Mouse (Mus musculus) adrenal gland (tissue): ENCODE data around the gene Smagp.

ENCODE experiments used
- intact Hi-C: fragments of 180-260 bp; cut with DNase I; formaldehyde crosslinking; loops from one replicate; pipeline ENCODE4 v1.15.1; 2025
- long read RNA-seq, 2 experiments: library from polyadenylated mRNA; unstranded; transcript quantifications; one replicate each; pipeline ENCODE4 v2.0.0; 2020; ENCODE audit warnings: borderline replicate concordance in 1 of 2; ENCODE audit not compliant: insufficient replicate concordance in 1 of 2

Gene Smagp
- long read RNA-seq, experiment 1, transcript Smagp-202 (4 exons, 920 nt): major isoform, 8 of 15 reads
- long read RNA-seq, experiment 1, transcript Smagp-201 (4 exons, 1,135 nt): minor isoform, 6 of 15 reads
- long read RNA-seq, experiment 1, partial matches to known transcripts: 0 of 15 reads
- long read RNA-seq, experiment 1, other reads (novel, unspliced or antisense): 0 of 15 reads
- long read RNA-seq, experiment 2, transcript Smagp-201 (4 exons, 1,135 nt): minor isoform, 12 of 40 reads
- long read RNA-seq, experiment 2, transcript Smagp-202 (4 exons, 920 nt): major isoform, 26 of 40 reads
- long read RNA-seq, experiment 2, partial matches to known transcripts: 2 of 40 reads
- long read RNA-seq, experiment 2, other reads (novel, unspliced or antisense): 0 of 40 reads

DNA sequence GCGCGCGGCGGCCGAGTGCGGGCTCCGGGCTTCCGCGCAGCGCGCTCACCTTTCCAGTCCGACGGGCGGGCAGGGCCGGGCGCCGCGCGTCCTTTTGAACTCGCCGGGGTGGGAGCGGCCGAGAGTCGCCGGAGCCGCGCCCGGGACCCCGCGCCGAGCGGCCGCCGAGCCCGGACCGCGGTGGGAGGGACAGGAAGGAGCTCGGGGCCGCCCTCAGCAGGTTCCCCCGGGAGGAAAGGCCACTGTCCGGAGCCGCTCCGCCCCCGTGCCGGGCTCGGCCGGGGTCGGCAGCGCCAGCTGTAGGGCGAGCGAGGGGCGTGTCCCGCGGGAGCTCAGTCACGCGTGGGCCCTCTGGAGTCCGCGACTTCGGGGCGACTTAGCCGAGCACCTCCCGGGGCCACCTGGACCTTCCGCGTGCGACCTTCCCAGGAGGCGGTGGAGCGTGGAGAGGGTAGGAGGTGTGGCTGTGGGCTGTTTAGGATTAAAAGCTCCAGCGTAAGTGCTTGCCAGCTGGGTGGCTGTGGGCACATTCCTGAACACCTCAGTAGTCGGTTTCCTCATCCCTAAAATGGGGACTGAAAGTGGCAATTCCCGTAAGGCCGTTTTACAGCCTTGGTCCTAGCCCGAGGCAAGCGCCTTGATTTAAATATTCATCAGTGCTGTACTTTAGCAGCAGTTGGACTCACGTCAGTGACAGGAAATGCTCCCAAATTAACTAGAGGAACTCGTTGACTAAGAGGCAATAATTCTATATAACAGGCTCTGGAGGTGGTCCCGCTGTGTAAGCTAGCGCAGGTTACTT is at the start of gene Smagp:
TSS of gene Smagp (minus strand) at position 241 of the 802 bp plus-strand sequence.
- intact Hi-C loops: loop anchor here (5.0 kb wide), 1 partner anchor 45 kb away; no protein-coding TSS in a partner anchor

DNA sequence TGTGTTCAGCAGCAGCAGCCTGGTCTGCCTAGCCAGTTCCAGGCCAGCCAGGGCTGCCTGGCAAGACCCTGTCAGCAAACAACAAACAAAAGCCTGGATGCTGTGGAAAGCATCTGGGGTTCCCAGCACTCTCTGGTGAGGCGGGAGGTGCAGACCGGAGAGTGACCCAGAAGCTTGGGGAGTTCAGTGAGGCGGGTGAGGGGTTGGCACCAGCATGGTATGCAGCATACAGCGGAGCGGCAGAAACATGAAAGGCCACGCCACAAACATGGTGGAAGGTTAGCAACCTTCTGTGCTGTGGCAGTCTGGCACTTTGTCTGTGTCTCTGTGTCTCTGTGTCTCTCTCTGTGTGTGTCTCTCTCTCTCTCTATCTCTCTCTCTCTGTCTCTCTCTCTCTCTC is 49.7 kb upstream of the Smagp start:
- intact Hi-C loops: loop anchor here (10.0 kb wide), 1 partner anchor 152 kb away; no protein-coding TSS in a partner anchor

DNA sequence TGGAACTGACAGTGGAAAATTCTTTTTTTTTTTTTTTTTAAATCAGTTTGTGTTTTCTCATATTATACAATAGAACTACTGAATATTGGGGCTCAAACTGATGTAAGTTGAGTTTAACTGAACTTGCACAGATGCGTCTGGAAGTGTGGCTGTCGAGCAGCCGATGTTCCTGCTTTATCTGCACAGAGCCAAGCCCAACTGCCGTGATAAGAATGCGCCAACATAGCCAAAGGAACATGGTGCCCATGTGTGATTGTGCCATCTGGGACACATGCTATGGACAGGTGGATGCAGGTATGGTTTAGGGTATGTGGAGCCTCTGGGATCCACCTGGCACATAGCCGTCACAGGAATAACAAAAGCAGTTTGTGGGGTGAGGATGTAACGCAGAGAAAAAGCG is 49.1 kb upstream of the Smagp start:
- intact Hi-C loops: loop anchor here (10.0 kb wide), 1 partner anchor 151 kb away; no protein-coding TSS in a partner anchor

DNA sequence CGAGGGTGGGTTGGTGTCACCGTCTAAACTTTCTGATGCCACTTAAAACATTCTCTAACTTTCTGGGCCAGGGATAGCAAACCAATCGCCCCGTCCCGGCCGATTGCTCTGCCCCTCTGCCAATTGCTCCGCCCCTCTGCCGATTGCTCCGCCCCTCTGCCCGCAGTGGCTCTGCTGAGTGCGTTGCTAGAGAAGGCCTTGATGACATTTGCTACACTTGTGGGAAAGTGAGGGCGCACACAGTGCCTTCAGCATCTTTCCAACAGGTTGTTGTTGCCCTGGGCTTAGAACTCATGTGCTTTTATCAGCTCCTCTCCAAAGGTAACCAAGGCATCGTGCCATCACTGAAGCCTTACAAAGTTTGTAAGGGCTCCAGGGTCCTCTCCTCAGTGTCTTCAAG is 48.5 kb upstream of the Smagp start:
- intact Hi-C loops: loop anchor here (10.0 kb wide), 1 partner anchor 150 kb away; no protein-coding TSS in a partner anchor

DNA sequence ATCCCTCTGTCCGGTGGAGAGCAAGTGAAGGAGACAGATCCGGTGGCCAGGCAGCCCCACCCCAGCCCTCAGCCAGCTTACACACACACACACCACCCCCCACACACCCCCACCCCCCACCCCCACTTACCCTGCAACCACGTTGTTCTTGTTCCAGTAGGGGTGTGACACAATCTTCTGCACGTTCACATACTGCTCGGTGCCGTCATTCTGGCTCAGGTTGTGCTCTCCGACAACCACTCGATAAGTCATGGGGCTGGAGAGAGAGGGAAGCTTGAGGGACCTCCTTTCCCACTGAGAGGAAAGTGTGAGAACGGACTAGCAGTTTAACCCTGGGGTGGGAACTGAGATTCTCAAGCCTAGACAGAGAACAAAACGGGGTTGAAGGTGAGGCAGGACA is 47.7 kb upstream of the Smagp start:
- intact Hi-C loops: loop anchor here (5.0 to 10.0 kb wide), 2 partner anchors 47 to 150 kb away; partner anchors contain the start of gene Smagp

DNA sequence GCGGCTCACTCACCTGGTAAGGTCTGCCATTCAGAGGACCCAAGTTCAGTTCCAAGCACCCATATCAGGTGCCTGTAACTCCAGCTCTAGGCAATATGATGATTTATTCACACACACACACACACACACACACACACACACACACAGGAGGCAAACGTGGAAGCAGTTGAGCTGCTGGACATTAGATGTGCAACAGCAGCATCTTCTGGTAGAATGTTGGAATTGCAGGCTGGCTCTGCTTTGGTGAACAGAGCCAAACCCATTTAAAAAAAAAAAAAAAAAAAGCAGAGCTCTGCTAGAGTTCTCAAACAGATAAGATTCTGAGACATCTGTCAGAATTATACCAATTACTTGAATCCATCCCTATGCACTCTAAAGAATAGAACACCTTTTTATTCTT is 46.3 kb upstream of the Smagp start:
- intact Hi-C loops: loop anchor here (2.0 to 10.0 kb wide), 3 partner anchors 46 to 148 kb away; partner anchors contain the start of genes Dazap2 and Smagp

DNA sequence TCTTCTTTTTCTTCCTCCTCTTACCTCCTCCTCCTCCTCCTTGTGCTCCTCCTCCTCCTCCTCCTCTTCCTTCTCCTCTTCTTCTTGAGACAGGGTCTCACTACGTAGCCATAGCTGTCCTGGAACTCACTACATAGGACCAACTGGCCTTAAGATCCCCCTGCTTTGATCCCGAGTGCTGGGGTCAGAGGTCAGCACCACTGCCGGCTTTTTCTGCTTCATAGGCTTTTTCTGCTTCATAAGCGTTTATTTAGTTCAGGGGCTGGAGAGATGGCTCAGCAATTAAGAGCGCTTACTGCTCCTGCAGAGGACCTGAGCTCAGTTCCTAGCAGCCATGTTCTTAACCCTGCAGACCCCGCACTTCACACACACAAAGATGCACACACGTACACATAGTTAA is 45.0 kb upstream of the Smagp start:
- intact Hi-C loops: loop anchor here (2.0 to 10.0 kb wide), 3 partner anchors 44 to 147 kb away; partner anchors contain the start of genes Dazap2 and Smagp

DNA sequence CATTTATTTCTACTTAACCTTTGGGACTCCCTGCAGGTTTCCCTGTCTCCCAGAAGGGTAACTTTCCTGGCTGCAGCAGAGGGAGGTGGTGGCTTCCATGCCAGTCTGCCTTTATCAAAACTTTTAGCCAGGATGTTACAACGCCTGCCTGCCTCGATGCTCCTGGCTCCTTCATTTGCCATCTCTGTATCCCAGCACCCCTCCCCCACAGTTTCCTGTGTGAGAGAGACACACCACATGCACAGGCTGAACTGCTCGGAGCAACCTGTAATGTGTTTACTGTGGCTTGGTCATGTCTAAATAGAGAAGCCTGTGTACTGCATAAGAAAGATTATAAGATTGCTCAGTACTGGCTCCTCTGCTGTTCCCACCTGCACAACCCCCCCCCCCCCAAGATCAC is 43.6 kb upstream of the Smagp start:
- intact Hi-C loops: loop anchor here (5.0 to 10.0 kb wide), 2 partner anchors 43 to 146 kb away; partner anchors contain the start of gene Smagp

DNA sequence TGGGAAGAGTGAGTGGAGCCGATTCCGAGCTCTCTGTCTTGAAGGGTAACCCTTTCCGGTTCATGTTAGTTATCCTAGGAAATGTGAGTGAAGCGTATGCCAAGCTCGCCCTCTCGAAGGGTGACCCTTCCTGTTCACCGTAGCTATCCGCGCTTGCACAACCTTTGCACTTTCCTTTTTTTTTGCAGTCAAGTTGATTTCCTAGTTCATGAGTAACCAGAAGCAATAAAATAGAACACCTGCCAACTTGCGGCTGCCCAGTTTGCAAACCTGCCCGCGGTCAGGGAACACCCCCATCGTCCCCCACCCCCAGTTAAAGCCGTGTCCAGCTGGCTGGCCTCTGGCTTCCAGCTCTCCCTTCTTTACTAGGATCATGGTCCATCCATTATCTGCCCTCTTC is 42.3 kb upstream of the Smagp start:
- intact Hi-C loops: loop anchor here (5.0 kb wide), 1 partner anchor 207 kb away; no protein-coding TSS in a partner anchor

DNA sequence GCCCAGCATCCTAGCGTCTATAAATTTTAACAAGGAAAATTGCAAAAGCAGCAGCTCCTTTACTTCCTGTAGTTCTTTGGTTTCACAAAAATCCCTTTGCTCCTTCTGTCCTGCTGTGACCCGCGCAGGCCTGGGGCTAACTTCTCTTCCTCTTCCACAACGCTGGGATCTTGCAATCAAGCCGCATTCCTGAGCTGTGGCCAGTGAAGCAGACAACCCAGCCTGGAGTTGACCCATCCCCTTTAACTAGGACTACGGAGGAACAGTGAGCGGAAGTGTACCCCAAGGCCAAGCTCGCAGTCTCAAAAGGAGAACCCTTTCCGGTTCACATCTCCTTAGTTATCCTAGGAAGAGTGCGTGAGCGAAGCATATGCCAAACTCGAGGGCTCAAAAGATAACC is 41.8 kb upstream of the Smagp start:
- intact Hi-C loops: loop anchor here (5.0 kb wide), 1 partner anchor 206 kb away; no protein-coding TSS in a partner anchor

DNA sequence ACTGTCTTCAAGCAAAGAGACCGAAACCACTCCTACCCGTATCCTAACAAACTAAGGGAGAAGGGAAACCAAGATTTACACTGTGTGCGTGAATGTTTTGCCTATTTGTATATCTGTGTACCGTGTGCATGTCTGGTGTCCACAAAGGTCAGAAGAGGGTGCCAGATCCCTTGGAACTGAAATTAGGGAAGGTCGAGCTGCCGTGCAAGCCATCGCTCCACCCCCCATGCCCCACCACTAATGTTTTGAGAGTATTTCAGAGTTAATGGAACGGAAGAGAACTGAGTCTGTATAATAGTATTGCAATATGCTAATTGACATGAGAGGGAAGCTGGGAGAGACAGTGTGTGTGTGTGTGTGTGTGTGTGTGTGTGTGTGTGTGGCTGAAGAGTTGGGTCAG is 40.9 kb upstream of the Smagp start:
- intact Hi-C loops: loop anchor here (5.0 kb wide), 1 partner anchor 205 kb away; no protein-coding TSS in a partner anchor

DNA sequence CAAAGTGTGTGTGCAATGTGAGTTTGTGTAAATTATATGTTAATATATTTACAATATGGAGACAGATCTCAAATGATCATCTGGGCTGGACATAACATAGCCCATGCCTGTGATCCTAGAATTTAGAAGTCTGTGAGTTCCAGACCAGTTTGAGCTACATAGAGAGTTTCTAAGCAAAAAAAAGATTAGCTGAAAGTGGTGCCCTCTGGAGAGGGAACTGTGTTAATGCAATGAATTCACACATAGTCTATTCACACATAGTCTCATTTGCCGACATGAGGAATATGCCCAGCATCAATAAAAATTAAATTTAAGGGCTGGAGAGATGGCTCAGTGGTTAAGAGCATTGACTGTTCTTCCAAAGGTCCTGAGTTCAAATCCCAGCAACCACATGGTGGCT is 39.8 kb upstream of the Smagp start:
- intact Hi-C loops: loop anchor here (5.0 kb wide), 1 partner anchor 204 kb away; no protein-coding TSS in a partner anchor

DNA sequence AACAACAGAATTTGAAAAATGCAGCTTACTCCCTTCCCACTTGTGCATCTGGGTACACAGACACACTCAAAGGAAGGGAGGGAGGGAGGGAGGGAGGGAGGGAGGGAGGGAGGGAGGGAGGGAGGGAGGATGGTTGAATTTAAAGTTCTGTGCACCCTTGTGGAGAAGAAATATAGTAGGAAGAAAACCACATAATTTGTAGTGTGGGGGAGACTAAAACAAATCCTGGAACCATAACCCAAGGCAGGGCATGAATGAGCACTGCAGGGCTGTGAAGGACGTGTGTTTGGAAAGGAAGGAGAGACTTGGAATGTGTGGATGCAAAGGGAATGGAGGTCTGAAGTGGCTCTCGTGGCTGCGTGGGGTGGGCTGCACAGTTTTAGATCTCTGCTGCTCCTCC is 38.7 kb upstream of the Smagp start:
- intact Hi-C loops: loop anchor here (5.0 kb wide), 1 partner anchor 203 kb away; no protein-coding TSS in a partner anchor

DNA sequence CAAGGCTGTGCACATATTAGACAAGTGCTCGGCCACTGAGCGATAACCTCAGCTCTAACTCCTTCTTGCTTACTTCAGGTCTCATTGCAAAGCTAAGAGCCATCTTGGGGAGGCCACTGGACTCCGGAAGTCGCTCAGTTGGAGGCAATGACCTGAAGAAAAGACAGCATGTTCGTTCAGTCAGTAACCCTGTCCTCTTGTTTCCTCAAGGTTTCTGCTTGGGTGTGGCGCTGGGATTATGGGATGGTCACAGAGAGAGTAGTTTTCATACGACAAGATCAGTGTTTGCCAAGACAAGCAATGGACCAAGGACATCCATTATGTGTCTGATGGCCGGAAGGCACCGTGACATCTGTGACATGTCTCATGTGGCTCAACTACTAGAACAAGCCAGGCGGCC is 37.8 kb upstream of the Smagp start:
- intact Hi-C loops: loop anchor here (5.0 kb wide), 1 partner anchor 42 kb away; no protein-coding TSS in a partner anchor

DNA sequence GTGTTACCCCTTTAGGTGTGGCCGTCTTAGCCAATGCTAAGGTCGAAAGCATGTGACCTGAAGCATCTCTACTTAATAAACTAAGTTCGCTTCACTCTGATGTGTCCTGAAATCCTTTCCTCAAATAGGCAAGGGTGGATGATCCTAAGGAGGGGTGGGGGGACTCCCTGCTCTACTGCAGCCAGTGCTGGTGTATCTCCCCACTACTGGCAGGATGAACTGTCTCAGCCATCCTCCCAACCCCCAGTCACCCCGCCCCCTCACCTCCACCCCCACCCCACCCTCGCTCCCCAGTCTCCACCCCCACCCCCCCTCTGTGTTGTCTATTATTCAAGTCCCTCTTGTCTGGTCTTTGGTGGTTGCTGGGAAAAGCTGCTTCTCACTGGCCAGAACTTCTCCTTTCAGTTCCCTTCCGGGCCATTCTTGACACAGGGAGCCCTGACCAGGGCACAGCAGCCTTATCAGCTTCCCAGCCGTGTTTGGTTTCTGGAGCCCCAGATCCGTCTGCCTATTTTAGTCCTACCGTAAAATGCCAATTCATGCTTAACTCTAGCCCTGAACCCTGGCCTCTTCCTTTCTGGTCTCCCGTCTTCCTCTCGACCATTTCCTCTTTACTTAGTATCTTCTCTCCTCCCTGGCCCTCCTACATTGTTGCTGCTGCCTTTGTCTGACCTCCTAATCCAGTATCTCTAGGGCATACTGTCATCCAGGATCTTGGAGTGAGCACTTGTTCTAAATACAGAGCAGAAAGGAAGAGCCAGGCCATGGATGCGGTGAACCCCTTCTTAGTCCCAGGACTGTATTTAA is 37.0 kb upstream of the Smagp start:
- intact Hi-C loops: loop anchor here (5.0 kb wide), 1 partner anchor 41 kb away; no protein-coding TSS in a partner anchor

DNA sequence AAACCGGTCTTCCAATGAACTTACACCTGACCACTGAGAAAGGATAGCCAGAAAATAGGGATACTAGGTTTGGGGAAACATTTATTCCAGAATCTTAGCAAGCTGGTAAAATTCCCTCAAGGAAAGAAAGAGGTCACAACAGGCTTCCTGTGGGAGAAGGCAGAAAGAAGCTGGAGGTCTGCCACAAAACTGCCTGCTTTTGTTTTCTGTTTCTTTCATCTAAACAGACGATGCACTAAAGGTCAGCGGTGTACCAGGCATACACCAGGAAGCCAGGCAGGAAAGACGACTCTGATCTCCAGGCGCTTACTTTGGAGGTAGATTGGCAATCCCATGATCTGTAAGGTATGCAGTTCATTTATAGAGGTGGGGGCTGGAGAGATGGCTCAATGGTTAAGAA is 34.1 kb upstream of the Smagp start:
- intact Hi-C loops: loop anchor here (5.0 kb wide), 1 partner anchor 39 kb away; no protein-coding TSS in a partner anchor

DNA sequence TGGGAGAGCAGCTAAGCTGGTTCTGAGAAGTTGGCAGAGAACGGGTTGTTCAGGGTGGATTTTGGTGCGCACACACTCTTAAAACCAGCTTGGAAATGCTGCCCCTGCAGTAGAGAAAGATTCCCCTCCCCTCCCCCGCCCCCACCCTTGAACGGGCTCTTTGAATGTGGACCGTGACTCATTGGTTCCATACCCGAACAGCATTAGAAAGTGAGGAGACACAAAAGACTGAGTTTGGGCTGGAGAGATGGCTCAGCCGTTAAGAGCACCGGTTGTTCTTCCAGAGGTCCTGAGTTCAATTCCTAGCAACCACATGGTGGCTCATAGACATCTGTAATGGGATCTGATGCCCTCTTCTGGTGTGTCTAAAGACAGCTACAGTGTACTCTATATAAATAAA is 33.3 kb upstream of the Smagp start:
- intact Hi-C loops: loop anchor here (5.0 kb wide), 1 partner anchor 38 kb away; no protein-coding TSS in a partner anchor

DNA sequence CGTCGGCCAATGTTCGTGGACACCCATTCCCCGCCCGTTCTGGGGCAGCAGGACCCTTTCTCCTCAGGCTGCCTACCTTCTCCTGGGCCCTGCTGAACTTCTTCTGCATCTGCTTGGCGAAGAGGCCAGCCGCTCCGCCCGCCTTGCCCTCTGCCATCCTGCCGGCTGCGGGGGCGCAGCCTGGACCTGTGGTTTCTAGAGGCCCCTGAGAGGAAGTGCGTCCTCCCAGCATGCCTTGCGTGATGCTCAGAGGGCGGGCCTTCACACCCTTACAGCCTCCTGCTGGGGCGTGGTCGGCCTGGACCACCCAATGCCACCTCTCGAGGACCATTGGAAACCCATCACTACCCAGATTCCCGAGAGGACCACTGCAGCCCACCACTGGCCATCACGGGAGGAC is 32.6 kb upstream of the Smagp start, which contains the start of gene Bin2:
TSS of gene Bin2 (minus strand) at position 217 of the 400 bp plus-strand sequence.
- intact Hi-C loops: no loop called here

DNA sequence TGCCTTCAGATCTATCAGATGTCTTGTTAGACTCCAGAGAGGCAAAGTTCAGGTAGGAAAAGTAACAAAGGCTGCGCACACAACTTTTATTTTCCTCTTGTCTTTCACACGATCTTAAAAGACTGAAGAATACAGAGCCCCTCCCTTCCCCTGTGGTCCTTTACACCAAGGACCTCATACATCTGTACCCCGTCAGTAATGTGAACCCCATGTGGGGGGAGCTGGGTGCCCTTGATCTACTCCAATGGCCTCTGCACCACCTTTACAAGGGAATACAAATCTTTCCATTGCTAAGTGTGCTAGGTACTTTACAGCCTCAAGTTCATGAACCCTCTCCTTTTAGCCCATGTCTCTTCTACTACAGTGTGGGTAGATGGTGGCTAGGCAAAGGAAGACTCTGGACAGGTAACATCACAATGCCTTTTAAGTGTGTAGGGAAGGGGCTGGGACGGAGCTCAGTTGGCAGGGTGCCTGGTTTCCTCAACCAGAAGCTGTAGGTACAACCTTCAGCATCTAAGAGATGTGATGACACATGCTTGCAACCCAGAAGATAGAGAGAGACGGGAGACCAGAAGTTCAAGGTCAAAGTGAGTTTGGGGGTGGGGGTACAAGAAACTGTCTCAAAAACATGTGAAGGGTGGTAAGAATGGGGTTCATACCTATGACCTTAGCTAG is 31.3 kb upstream of the Smagp start:
- intact Hi-C loops: no loop called here

DNA sequence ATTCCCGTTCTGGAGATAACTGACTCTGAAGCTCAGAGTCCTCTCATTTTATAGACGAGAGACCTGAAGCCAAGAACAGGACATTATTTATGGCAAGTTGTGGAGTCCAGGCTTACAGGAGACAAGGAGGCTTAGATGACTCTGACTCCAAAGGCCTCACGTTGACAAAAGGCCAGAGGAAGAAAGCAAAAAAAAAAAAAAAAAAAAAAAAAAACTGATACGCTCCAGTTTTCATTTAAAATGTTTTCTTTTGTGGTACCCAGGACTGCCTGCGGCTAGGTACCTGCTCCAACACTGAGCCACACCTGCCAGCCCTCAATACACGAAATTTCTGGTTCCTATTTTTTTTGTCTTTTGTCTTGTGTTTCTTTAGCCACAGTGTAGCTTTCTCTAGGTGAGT is 30.7 kb upstream of the Smagp start:
- intact Hi-C loops: no loop called here
